14 mouse cellular contexts compared by ENCODE assay signal in the genomic region with DNA sequence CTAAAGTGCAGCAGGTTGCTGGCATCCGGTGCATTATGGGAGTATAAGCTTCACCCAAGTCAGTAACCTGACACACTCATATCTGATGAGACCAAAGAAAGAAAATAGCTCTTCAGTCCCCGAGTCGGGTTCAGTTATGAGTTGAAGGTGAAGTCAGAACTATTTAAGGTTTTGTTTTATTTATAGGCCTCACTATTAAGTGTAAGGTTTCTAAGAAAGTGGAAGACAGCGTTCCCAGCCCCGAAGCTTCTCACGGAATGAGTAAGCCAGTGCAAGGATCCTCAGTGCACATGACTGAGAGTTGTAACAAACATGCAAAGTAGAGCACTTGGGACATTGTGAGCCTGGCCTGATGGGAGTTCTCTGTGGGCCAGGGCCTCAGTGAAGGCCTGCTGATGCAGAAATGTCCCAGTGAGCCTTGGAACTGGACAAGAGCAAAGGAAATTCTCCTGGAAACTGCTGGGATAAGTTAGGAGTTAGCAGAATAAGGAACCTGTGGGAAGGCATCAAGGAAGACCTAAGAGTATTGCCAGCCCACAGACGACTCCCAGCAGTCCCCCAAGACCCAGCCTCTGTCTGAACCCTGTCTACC.
"Had no signal": no experiment of that assay in that cellular context is flagged by ENCODE, and none has a peak within 500 bp of the region (broad histone marks: within the 10 kb centered on the region; RNA-seq: fewer than 3 reads in every experiment).

No protein-coding gene starts in this region.

- H3K27me3 ChIP-seq: limb, embryonic 15.5 days; liver, embryonic 12.5 days; midbrain, embryonic 15.5 days had no signal

- DNase-seq: kidney, postnatal 36 days; layer of hippocampus, adult 9-11 months; layer of hippocampus, postnatal 36 days; lung, embryonic 14.5 days; lung, postnatal 10 days; lung, postnatal 4 days; spleen, adult 18-20 months; thymus, adult 18-20 months; thymus, postnatal 14 days had no signal

- H3K36me3 ChIP-seq: limb, embryonic 15.5 days; liver, embryonic 12.5 days; midbrain, embryonic 10.5 days; midbrain, embryonic 15.5 days had no signal

- H3K4me1 ChIP-seq: limb, embryonic 15.5 days; liver, embryonic 12.5 days; midbrain, embryonic 15.5 days had no signal

- H3K4me2 ChIP-seq: limb, embryonic 15.5 days; liver, embryonic 12.5 days; lung, embryonic 14.5 days; midbrain, embryonic 15.5 days had no signal

- H3K4me3 ChIP-seq: limb, embryonic 15.5 days; liver, embryonic 12.5 days; midbrain, embryonic 10.5 days; midbrain, embryonic 15.5 days had no signal

- H3K27ac ChIP-seq: kidney, postnatal 0 days; limb, embryonic 15.5 days; liver, embryonic 12.5 days; midbrain, embryonic 10.5 days; midbrain, embryonic 15.5 days had no signal

- H3K9me3 ChIP-seq: limb, embryonic 15.5 days; liver, embryonic 12.5 days; midbrain, embryonic 10.5 days; midbrain, embryonic 15.5 days had no signal

- ATAC-seq: liver, embryonic 12.5 days; midbrain, embryonic 15.5 days had no signal

- H3K9ac ChIP-seq: limb, embryonic 15.5 days; liver, embryonic 12.5 days; lung, embryonic 14.5 days; midbrain, embryonic 15.5 days had no signal
